14 mouse cellular contexts compared by ENCODE assay signal in the genomic region with DNA sequence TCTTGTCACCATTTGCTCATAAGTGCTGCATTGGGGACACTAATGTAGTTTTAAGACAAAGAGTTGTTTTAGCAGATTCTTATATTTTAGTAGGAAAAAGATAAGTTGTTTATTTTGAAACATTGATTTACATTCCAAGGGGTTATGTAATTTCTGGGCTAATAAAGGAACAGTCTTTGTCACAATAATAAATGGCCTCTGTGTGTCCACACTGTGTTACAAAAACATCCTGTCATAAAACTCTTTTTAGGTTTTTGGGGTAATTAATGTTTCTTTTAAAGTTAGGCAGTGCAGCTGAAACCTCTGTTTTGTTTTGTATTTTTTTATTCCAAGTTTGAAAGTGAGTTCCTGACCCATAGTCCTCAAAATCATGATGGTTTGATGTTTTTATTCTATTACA.
"Had no signal": no experiment of that assay in that cellular context is flagged by ENCODE, and none has a peak within 500 bp of the region (broad histone marks: within the 10 kb centered on the region; RNA-seq: fewer than 3 reads in every experiment).

No protein-coding gene starts in this region.

- H3K36me3 ChIP-seq: intestine, embryonic 15.5 days; limb, embryonic 13.5 days; midbrain, embryonic 10.5 days; neural tube, embryonic 15.5 days had no signal

- H3K9ac ChIP-seq: hindbrain, embryonic 14.5 days; intestine, embryonic 15.5 days; limb, embryonic 13.5 days; neural tube, embryonic 15.5 days had no signal

- H3K4me2 ChIP-seq: hindbrain, embryonic 14.5 days; intestine, embryonic 15.5 days; limb, embryonic 13.5 days; liver, embryonic 11.5 days; neural tube, embryonic 15.5 days had no signal

- DNase-seq: left cerebral cortex, postnatal 4 days; lung, postnatal 4 days; midbrain, embryonic 14.5 days; right cerebral cortex, adult 18-20 months; right cerebral cortex, postnatal 25 days; thymus, postnatal 36 days had no signal

- H3K4me1 ChIP-seq: intestine, embryonic 15.5 days; limb, embryonic 13.5 days; midbrain, embryonic 10.5 days; neural tube, embryonic 15.5 days had no signal

- H3K27me3 ChIP-seq: intestine, embryonic 15.5 days; limb, embryonic 13.5 days; neural tube, embryonic 15.5 days had no signal

- ATAC-seq: intestine, embryonic 15.5 days had no signal

- H3K9me3 ChIP-seq: intestine, embryonic 15.5 days; midbrain, embryonic 10.5 days; neural tube, embryonic 15.5 days had no signal

- H3K27ac ChIP-seq: hindbrain, embryonic 14.5 days; intestine, embryonic 15.5 days; layer of hippocampus, adult 2 months; limb, embryonic 13.5 days; midbrain, embryonic 10.5 days; neural tube, embryonic 15.5 days had no signal

- H3K4me3 ChIP-seq: intestine, embryonic 15.5 days; layer of hippocampus, adult 2 months; limb, embryonic 13.5 days; midbrain, embryonic 10.5 days; myocyte; neural tube, embryonic 15.5 days had no signal
